Mouse (Mus musculus) spleen, postnatal 4 days (tissue): ENCODE measurements around the gene Ube2o.

Source experiments
- DNase-seq, 2 experiments: peaks; one replicate each; pipeline ENCODE4 v3.0.0; 2022; ENCODE audit warnings: low spot score in 2 of 2

Ube2o gene

GRCm38 (mm10) chr11:116581376-116581814 lies at the start of gene Ube2o:
TSS of gene Ube2o (minus strand) at chr11:116581447.
- peak; percentile 91 to 97 for DNase-seq

DNA sequence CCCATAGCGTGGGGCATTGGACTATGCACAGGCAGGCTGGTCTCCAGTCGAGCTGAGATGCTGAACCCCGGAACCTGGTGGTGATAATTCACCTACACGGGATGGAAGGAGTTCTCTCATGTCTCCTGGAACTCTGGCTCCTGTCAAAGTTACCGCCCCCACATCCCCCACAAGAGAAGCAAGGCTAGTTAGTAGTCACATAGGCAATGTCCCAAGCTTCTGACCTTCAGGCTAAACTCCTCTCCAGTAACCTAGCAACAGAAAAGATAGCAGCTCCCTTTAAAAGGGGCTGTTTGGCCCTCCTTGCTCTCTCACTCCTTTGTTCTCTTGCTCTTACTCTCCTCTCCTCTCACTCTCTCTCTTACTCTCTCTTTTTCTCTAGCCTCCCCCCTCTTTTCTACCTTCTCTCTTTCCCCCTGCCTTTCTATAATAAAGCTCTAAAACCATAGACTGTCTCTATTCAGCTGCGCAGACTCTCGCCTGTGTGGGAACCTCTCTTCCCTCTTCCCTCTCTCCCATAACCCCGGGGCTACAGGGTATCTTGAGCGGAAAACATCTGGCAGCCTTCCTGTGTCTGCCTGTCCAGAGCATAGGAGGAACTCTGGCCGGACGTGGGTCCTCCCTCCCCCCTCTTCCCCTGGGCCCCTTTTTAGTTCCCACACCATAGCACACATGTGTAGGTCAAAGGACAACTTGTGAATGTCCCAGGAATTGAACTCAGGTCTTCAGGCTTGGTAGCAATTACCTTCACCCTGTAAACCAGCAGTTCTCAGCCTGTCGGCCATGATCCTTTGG lies 49.1 kb upstream of the Ube2o start:
- no peak for DNase-seq

- DNase-seq = no peak
These were observed 48.2 kb upstream of the Ube2o start for GRCm38 (mm10) chr11:116629472-116629871.

DNA sequence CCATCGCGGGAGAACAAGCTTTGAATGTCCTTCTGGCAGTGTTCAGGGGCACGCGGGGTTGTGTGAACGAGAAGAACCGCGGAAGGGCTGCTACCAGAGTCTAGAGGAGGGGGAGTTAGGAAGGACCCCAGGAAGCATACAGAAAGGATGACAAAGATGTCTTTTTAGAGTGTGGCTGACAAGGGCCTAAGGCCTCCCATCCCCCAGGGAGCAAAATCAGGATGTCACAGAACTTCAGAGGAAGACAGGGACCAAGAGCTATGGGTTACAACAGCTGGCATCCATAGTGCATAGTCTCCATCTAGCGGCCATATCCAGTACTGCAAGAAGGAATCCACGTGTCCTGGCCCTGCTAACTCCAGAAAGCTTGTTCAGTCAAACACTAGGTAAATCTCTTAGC lies 47.5 kb upstream of the Ube2o start:
- DNase-seq = peak; percentile 88 to 96

- peak in 1 of 2 experiments; percentile 61 for DNase-seq
These were observed 46.1 kb upstream of the Ube2o start for GRCm38 (mm10) chr11:116627072-116628020.

DNA sequence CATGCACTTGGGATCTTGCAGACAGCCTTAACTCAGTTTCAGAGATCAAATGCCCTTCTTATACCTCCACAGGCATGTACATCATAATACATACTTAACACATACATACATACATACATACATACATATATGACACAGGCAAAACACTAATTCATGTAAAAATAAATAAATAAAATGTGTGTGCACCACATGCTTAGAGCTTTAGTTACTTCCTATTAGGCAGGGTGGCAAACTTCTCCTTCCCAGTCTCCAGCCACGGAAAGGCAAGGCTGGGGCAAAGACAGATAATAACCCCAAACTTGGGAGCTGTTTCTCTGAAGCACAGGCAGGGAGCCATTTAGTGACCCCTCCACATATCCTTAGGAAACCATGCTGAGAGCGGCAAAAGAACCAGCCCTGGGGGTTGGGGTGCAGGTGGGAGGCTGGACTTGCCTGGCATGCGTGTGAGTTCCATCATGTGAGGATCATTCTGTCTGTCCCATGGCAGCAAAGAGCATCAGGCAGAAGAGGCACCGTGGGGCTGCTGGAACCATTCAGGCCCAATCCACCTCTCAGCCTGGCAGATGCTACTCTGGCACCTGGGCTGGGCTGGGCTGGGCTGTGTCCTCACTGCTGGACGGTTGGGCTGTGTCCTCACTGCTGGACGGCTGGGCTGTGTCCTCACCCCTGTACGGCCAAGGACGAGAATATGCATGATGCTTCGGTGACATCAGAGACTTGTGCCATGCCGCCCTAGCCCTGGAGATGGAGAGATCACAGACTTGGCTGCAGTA lies 45.2 kb upstream of the Ube2o start, which contains the start of gene Rhbdf2:
TSS of gene Rhbdf2 (minus strand) at position 721 of the 773 bp plus-strand sequence.
- no peak for DNase-seq

DNA sequence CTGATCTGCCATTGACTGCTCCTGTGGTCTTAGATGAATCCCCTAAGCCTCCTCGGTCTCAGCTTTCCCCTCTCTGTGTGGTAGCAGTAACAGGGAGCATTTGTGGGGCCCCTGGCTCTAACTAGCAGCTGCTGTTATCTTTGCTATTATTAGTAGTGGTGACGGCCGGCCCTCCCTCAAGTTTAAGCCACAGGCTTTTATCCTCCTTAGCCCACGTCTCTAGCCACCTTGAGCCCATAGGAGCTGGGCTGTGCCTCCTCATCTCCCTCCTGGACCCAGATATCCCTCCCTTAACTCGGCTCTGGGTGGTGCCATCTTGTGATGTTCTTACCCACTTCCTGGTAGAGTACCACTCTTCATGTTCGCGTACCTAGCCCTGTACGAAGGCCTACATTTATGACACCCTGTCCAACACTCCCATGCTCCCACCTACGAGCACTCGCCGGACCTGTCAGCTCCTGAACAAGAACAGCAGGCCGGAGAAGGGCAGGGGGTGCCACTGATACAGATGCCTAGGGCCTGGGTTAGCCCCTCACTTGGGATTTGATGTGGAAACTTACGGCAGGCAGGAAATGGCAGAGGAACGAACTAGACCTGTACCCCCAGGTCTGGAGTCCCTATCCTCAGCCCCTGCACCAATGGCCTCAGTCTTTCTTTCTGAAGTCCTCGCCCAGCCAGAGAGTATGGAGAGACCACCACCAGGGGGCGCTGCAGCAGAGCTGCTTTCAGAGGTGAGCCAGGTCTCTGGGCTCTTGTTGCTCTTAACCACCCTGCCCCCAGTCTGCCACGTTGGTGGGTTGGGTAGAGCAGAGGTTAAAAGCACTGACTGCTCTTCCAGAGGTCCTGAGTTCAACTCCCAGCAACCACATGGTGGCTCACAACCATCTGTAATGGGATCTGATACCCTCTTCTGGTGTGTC lies 44.1 kb upstream of the Ube2o start:
- DNase-seq = peak; percentile 76 to 92

DNA sequence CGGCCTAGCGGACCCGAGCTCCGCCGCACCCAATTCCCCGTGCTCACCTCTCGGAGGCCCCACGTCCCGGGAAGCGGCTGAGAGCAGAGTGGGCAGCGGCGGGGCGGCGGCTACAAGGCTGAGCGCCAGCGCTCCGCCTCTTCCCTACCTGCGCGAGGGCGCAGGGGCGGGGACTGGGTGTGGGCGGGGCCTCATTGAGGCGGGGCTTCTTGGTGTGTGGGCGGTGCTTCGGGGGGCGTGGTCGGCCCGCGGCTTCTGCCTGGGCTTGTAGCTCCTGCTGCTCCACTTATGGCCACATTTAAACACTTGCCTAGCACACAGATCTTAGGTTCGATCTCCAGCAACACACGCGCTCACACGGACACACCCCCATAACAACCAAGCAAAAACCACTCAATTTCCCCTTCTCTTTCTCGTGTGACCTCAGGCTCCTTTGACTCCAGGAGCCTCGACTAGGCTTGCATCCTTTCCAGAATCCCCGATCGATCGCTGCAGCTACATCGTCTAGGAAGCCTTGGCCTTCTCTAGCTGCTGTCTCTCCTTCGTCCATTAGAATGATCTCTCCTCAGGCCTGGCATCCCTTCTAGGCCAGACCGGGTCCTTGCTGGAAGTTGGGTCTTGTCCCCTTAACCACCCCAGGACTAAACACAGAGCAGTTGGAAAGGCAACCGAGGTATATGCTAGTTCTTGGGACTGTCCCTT lies 43.0 kb upstream of the Ube2o start:
- DNase-seq = peak; percentile 91 to 97

DNA sequence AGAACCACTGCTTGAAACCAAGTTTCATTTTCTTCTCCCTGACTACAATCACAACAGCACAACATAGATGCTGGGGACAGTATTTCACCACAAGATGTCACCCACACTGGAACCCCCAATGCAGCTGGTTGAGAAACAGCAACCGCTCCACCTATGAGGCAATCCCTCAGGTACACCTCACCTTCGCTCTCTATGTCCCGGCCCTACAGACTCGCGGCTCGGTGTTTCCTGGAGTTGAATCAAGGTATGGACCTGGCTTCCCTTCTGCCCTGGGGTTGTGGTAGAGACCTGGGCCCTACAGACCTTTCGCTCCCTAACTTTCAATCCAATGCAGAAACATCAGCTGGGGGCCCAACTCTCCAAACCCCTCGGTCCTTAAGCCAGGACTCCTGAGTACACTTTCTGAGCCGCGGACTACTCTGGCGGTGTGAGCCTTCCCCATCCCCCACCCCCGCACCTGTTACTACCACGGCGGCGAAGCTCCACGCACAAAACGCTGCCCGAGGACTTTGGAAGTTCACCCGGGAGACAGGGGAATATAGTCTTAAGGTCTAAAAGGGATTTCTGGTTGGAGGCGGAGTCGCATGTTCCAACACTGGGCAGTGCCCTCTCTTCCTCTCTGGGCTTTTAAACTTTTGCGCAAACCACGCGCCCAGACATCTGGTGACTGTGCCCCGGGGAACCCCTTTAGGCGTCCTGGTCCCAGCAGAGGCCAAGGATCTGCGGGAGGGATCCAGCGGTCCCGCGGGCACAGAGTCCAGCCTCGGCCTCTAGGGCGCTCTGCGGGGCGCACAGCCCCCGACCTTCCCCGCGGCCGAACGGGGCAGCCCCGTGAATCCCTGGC lies 42.3 kb upstream of the Ube2o start:
- DNase-seq = no peak

GRCm38 (mm10) chr11:116621258-116621704 lies 40.0 kb upstream of the Ube2o start:
- DNase-seq = peak in 1 of 2 experiments; percentile 47

DNA sequence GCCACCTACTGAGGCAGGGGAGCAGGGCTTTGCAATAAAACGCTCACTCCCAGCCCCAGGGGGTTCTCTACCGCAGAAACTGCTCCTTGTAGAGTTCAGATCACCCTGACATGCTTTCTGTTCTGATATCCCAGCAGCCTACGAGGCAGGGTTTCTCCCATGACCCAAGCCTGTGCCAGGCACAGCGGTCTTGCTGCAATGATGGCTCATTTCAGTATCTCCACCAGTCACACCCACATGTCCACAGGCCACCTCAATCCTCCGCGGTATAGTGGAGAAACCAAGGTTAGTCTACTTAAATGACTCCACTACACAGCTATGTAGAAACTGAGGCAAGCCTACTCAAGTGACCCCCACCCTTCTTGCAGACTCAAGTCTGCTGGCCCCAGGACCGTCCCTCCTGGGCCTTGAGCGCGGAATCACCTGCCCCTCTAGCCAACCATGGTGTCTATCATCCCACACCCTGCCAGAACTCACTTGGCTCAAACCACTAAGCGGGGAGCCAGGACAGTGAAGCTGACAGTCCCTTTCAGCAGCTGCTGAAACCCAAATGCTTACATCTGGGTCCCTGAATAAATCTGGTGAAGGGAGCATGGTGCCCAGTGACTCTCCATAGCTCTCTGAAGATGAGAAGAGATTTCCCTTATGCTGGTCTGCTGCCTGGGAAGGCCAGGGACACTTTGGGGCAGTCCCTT lies 39.5 kb upstream of the Ube2o start:
- DNase-seq = no peak

- DNase-seq = peak in 1 of 2 experiments; percentile 59
These were observed 38.8 kb upstream of the Ube2o start for GRCm38 (mm10) chr11:116620073-116620472.

- DNase-seq = no peak
These were observed 38.3 kb upstream of the Ube2o start for GRCm38 (mm10) chr11:116619561-116619960.

DNA sequence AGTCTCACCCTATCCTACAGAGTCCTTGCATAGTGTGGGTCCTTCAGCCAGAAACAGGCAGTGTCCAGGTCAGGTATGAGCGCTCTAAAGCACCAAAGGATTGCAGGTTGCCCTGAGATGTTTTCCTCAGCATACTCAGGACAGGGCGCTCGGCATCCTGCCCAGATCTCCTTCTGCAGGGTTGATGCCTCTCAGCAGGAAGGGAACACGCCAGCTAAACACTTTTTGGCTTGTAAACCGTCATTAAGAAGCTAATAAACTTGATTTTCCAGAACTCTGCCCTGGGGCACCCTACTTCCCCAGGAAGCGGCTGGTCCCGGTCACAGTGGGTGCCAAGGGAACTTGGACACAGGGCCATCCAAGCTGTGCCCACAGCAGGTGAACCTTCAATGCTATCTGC lies 37.9 kb upstream of the Ube2o start:
- DNase-seq = no peak

GRCm38 (mm10) chr11:116618666-116619065 lies 37.4 kb upstream of the Ube2o start:
- no peak for DNase-seq

DNA sequence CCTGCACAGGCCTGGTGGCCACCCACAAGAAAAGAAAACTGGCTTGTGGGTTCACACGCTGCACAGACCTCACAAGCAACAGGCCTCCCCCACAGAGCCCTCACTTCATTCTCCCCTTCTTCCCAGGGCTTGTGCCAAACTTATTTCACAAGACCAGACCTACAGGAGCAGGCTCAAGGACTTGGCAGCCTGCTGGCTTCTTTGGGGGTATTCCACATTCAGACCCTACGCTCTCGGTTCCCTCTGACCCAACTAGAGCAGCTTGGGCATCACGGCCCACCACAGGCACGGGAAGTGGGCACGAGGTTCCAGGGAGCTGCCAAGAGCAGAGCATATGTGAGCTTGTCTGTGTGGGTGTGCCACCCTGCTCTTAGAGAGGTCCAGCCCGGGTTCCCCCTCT lies 36.4 kb upstream of the Ube2o start:
- no peak for DNase-seq

- DNase-seq = no peak
These were observed 35.3 kb upstream of the Ube2o start for GRCm38 (mm10) chr11:116616438-116617118.
